Mouse (Mus musculus) bone marrow, adult 2 months (tissue): Measurements from ENCODE around the gene Gpr152. TPM values are rescaled to one million over a fixed set of nuclear protein-coding genes. Genes with fewer than 3 reads are reported as not detected.

Experiments used
- H3K27ac ChIP-seq: fragments of 200-500 bp; 2 replicates; pipeline ENCODE4 v1.5.1; 2012; ENCODE audit warnings: low read depth, mild to moderate bottlenecking, control low read depth, inconsistent platforms, low read length; ENCODE audit not compliant: control insufficient read depth, poor library complexity, insufficient read depth
- H3K4me1 ChIP-seq: fragments of 200-500 bp; 2 replicates; pipeline ENCODE4 v1.6.1; 2011; ENCODE audit warnings: low read length; ENCODE audit not compliant: control insufficient read depth, insufficient read depth
- H3K4me3 ChIP-seq: fragments of 200-500 bp; replicated peaks from 2 replicates; pipeline ENCODE3; 2011; ENCODE audit warnings: mild to moderate bottlenecking, low read depth, low read length, control low read depth; ENCODE audit not compliant: control insufficient read depth
- CTCF ChIP-seq: fragments of 200-500 bp; IDR thresholded peaks from 2 replicates; pipeline ENCODE4 v1.5.1; 2011; ENCODE audit warnings: low read length, control low read depth; ENCODE audit not compliant: control insufficient read depth, insufficient read depth
- POLR2A ChIP-seq: fragments of 200-500 bp; IDR thresholded peaks from 2 replicates; pipeline ENCODE4 v1.6.1; 2011; ENCODE audit warnings: low read depth, mild to moderate bottlenecking, control low read depth, low read length, borderline replicate concordance; ENCODE audit not compliant: control insufficient read depth
- WGBS: fragments of 180-500 bp; shearing (Covaris S2); methylation state at CpG from one replicate; pipeline ENCODE4 v1.1.7; 2018; 5-methylcytosine and 5-hydroxymethylcytosine counted together
- polyA plus RNA-seq: library from polyadenylated mRNA; stranded (reverse); fragments of >200 nt; gene quantifications from 2 replicates; pipeline ENCODE4 v1.2.4, GENCODE M21; 2011; ENCODE audit warnings: low replicate concordance; ENCODE audit not compliant: missing spikeins, insufficient read depth, insufficient read length

Gene Gpr152
- polyA plus RNA-seq, 1 experiment: not detected

- TF ChIP-seq POLR2A (no peak), CTCF (no peak)
- WGBS: 89% methylated on average over 8 of the region's 8 CpGs
- Histone ChIP-seq H3K27ac (no peak overlapping the region), H3K4me3 (no peak overlapping the region), H3K4me1 (peaks cover 7% of the 10 kb centered on the region)
Measured at GRCm38 (mm10) chr19:4152445-4153231, 13.1 kb downstream of the Gpr152 start.

DNA sequence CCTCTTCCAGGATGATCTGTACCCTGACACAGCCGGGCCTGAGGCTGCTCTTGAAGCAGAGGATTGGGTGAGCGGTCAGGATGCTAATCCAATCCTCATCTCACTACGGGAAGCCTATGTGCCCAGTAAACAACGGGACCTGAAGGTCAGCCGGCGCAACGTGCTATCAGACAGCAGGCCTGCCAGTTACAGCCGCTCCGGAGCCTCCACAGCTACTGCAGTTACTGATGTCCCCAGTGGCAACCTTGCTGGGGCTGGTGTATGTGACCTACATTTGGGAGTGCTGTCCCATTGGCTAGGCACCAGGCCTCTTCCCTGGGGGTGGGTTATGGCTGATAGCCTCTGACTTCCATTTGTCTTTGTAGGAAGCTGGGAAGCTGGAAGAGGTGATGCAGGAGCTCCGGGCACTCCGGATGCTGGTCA lies 13.7 kb downstream of the Gpr152 start, which contains the start of gene Ptprcap:
TSS of gene Ptprcap (plus strand) at position 373 of the 423 bp plus-strand sequence.
- 92% methylated on average over 11 of the region's 11 CpGs for WGBS
- no peak for TF ChIP-seq POLR2A
- no peak for TF ChIP-seq CTCF
- Histone ChIP-seq H3K4me3 (no peak within 1 kb of the TSS), H3K4me1 (peaks cover 4% of the 10 kb centered on the region), H3K27ac (peak within 1 kb of the TSS; percentile 95)

- TF ChIP-seq POLR2A (peak; percentile 73), CTCF (no peak)
- H3K27ac ChIP-seq: peak overlapping the region; percentile 95
- H3K4me1 ChIP-seq: peaks cover 4% of the 10 kb centered on the region
- WGBS: 5% methylated on average over 13 of the region's 13 CpGs
- H3K4me3 ChIP-seq: peak overlapping the region; percentile 76
Measured at GRCm38 (mm10) chr19:4154437-4155222, 15.0 kb downstream of the Gpr152 start.

DNA sequence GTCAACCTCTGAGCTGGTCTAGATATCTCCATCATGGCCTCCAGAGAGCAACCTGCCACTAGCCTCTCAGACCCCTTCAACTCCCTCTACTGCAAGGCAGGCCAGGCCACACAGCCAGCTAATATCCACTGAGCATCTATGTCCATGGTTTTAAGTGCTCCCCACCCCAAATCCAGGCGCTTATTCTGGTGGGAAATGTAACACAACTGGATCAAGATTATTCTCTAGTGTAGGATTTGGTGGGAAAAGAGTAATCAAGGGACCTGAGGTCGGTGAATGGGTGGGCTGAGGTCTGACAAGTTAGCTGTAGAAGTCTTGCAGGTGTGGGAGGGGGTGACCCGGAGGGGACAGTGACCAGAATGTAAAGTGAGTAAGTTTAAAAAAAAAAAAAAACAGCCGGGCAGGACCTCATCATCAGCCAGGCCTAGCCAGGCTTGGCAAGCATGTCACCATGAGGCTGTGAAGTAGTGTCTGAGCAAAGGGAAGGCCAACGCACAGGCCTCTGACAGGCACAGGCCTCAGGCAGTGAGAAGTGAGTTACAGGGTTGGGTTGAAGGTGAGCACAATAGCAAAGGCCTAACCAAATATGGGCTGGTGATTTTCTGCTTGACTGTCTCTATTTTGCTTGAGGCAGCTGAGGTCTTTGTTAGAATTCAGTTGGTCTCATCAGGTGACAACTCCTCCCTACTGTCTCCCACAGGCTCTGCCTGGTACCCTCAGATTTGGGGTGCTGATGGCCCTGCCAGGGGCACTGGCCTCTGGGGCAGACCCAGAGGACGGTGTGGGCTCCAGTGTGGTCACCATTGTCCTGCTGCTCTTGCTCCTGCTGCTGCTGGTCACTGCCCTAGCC lies 15.9 kb downstream of the Gpr152 start:
- 20% methylated on average over 6 of the region's 6 CpGs for WGBS
- Histone ChIP-seq H3K27ac (peak overlapping the region; percentile 72), H3K4me3 (peak overlapping the region; percentile 76), H3K4me1 (peaks cover 2% of the 10 kb centered on the region)
- TF ChIP-seq CTCF (no peak), POLR2A (peak; percentile 11; the same call in 1 of the 2 replicates)

- peak overlapping the region; percentile 72 for H3K27ac ChIP-seq
- peaks cover 2% of the 10 kb centered on the region for H3K4me1 ChIP-seq
- TF ChIP-seq POLR2A: no peak; the same call in 1 of the 2 replicates
- no peak for TF ChIP-seq CTCF
- 47% methylated on average over 20 of the region's 20 CpGs for WGBS
- H3K4me3 ChIP-seq: peak overlapping the region; percentile 50
Measured at GRCm38 (mm10) chr19:4156073-4156579, 16.5 kb downstream of the Gpr152 start.

DNA sequence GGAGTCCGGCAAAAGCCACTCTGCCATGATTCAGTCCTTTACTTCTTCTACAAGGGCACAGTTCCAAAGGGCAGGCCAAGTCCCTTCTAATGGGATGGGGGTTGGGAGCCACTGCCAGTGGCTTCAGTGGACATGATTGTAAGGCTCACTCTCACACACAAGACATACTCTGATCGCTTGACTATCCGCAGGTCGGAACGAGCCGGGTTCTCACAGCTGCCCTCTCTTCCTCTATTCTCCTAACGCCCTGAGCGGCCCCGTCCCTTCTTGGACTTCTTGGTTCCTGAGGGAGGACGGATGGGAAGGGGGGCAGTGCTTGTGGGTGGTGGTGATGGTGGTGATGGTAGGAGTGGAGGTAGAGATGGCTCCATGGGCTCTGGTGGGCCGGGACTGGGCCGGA lies 17.2 kb downstream of the Gpr152 start:
- Histone ChIP-seq H3K4me1 (peaks cover 2% of the 10 kb centered on the region), H3K4me3 (no peak overlapping the region), H3K27ac (no peak overlapping the region)
- TF ChIP-seq POLR2A: no peak
- TF ChIP-seq CTCF: no peak
- WGBS: 85% methylated on average over 12 of the region's 12 CpGs

GRCm38 (mm10) chr19:4159049-4159448 lies 19.5 kb downstream of the Gpr152 start:
- H3K27ac ChIP-seq: no peak overlapping the region
- H3K4me3 ChIP-seq: no peak overlapping the region
- peaks cover 2% of the 10 kb centered on the region for H3K4me1 ChIP-seq
- WGBS: 90% methylated on average over 8 of the region's 8 CpGs
- TF ChIP-seq CTCF (no peak), POLR2A (no peak)
